Mouse (Mus musculus) heart, postnatal 14 days (tissue): Measurements from ENCODE around the gene Camta1. TPM values are rescaled to one million over a fixed set of nuclear protein-coding genes. Genes with fewer than 3 reads are reported as not detected.

Experiments
- DNase-seq, 2 experiments: peaks; one replicate each; pipeline ENCODE4 v3.0.0; 2021 to 2022
- intact Hi-C: fragments of 180-260 bp; cut with DNase I; formaldehyde crosslinking; loops from one replicate; pipeline ENCODE4 v1.15.1; 2025
- total RNA-seq, 2 experiments: library from RNA; stranded (reverse); gene quantifications; 2 replicates each; pipeline ENCODE4 v1.2.3; 2021

The Camta1 gene
- total RNA-seq, 2 experiments from 2014 or later, result 193 to 199 TPM

DNA sequence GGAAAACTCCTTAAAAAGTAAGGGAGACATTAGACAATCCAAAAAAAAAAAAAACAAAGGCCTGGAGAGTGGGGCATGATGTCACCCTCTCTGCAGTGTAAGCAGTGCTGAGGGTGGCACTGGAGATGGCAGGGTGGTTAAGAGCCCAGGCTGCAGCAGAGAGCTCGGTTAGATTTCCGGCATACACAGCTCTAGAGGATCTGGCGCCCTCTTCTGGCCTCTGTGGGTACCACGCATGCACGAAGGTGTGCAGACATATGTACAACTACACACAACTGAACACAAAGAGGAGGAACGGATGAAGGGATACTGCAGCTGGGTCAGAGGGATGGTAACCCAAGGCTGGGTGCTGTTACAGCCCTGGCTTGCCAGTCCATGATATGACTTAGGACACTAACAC lies 854.7 kb downstream of the Camta1 start:
- peak; percentile 19 to 48 for DNase-seq

DNA sequence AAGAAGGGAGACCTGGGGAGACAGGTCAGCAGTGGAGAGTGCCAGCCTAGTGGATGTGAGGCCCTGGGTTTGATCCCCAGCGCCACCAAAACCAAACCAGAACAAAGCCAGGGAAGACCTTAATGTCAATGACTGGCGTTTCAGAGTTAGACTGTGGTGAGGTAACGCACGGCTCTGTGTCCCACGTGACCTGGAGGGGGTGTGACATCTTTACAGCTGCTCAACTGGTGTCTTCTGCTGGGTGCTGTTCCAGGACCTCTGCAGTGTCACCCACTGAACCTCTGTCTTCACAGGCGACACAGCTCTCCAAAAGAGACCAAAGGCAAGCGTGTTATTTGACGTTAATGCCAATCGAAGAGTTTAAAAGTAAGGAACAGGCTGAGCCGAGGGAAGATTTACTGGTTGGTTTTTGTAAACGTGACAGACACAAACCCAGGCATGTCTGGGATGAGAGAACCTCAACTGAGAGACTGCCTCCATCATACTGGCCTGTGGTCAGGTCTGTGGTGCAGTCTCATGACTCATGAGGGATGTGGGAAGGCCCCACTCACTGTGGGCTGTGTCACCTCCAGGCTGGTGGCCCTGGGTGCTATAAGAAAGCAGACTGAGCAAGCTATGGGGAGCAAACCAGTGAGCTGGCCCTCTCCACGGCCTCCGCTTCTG lies 855.9 kb downstream of the Camta1 start:
- intact Hi-C loops, result no loop called here

More for the DNA sequence above, 854.7 kb downstream of the Camta1 start:
- intact Hi-C loops, result no loop called here

DNA sequence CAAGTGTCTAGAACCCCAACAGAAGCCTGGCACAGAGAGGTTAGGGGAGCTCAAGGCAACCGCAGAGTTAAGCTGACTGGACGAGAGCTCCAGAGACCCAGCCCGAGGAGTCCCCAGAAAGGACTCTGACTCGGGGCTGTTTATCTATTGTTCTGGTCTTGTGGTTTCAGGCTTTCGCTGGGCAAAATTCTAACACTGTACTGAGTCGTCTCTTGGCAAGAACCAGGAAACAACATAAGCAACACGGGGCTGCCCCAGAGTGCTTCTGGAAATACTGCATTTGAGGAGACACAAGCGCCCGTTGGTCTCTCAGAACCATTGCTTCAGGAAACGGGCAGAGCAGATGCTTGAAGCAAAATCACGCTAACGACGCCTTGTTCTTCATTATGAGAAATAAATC lies 860.3 kb downstream of the Camta1 start:
- intact Hi-C loops, result no loop called here
- no peak for DNase-seq

More for the DNA sequence above, 855.9 kb downstream of the Camta1 start:
- DNase-seq, result no peak

DNA sequence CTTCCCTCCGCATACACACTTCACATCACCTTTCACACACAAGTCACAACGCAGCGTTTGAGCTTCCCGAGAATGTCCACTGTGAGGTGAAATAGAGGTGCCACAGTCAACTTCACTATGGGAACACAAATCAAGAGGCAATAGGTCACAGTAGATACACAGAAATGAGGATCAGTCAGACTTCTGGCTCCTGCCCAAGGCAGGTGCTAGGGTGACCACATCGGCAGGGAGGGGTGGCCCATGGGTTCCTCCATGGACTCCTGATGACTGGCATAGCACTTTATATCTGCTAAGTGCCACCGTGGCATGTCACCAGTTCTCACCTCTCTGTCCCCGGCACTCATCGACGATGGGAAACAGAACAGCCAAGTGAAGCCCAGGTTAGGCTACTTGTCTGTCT lies 863.0 kb downstream of the Camta1 start:
- DNase-seq, result no peak

DNA sequence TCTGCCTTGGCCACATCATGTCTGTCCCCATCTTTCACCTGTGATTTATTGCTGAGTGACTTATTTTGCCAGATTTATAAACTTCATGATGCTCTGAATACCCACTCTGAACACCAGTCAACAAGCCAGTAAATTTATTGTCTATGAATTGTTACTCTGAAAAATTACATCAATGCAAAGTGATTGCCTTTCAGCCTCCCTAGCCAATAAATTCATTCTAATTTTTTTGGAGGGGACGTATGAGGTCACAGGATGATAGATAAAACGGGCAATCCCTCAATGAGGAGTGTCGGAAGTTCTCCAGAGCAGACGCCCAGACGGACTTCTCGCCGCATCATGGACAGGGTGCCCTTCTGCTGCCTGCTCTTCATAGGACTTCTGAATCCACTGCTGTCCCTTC lies 864.9 kb downstream of the Camta1 start, which contains the start of gene Uts2:
Uts2 (plus strand) TSS at position 301 of the 400 bp plus-strand sequence.
- intact Hi-C loops, result no loop called here
- DNase-seq, result no peak

More for the DNA sequence above, 863.0 kb downstream of the Camta1 start:
- intact Hi-C loops, result no loop called here

DNA sequence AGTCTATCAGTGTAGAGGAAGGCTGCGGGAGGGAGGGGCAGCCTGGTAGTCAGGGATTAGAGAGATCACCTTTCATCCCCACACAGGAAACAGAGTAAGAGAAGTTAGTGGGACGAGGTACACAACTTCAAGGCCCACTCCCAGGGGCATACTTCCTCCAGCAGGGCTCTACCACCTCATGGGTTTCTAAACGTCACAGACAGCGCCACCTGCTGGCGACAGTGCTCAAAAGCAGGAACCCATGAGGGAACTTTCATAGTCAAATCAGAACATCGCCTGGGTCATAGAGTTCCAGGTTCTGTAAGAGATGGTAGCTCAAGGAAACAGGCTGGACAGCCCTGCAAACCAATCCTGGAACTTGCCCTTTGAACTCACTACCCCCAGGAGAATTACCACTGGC lies 871.5 kb downstream of the Camta1 start:
- peak in 1 of 2 experiments; percentile 18 for DNase-seq
- intact Hi-C loops, result no loop called here

DNA sequence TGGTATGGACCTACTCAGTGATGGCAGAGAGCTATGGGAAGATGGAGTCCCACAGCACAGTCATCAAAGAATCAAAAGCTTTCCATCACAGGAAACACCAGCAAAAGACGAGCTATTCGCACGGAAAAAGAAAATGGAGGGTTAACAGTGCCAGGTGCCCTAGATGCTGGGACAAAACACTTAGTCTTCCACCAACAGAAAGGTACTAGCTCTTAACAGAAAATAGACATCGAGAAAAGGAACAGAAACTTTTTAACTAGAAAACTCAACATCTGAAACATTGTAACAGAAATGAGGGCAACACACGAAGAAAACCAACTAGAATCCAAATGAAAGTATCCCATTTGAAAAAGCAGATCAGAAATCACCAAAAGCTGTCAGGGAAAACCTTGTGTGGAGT lies 881.5 kb downstream of the Camta1 start:
- no peak for DNase-seq
- intact Hi-C loops, result no loop called here

DNA sequence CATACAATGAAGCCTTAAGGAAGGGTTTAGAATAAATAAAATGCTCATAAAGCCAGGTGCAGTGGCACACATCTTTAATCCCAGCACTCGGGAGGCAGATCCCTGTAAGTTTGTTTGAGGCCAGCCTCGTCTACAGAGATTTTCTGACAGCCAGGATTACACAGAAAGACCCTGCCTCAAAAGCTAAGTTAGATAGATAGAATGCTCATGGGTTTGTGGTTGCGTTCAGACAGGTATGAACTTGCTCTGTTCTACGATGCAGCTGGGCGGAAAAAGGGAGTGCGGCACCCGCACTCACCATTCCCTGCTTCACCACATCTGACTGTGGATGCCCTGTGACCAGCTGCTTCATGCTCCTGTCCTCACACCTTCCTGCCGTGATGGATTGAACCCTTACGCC lies 882.2 kb downstream of the Camta1 start:
- DNase-seq, result no peak
- intact Hi-C loops, result no loop called here

DNA sequence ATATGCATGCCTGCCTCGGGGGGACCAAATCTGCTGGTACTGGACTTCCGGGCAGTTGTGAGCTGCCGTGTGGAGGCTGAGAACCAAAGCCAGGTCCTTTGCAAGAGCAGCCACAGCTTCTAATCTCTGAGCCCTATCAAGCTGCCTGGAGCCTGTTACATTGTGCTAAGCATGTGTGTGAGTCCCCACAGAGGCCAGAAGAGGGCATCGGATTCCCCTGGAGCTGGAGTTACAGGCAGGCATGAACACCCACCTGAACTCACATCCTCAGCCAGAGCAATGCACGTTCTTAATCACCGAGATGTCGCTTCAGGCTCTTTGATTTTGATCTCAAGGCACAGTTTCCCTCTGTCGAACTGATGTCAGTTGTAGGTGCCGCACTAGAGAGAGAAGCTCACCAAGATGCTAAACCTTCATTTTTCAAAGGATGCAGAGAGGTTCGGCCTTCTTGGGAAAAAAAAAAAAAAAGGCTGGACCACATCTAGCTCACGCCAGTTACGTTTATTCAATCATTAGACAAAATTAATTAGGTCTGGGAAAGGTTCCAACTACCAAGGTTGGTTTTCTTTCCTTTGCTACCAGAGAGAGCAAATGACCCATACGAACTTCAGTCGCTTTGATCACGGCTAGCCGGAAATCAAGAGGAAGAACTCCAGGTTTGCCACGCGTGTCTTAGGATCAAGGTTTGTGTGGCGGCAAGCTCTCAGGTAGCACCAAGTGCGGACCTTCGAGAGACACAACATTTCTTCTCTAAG lies 883.3 kb downstream of the Camta1 start:
- intact Hi-C loops, result no loop called here
- DNase-seq, result no peak

DNA sequence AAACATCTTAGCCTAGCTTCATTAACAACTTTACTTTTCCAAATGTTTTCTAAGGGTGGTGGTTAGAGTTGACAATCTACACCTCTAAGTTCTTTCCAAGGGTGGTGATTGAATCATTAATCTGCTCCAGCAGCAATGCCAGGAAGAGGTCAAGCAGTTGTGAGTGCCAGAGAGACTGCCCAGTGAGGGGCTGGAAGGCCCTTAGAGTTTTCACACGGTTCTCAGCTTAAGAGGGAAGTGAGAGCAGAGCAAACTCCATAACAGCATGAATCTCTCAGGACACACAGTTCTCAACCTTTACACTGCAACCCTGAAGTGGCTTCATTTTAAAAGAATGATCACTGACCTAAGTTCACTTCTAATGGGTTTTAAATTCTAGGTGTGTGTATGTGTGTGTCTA lies 886.5 kb downstream of the Camta1 start:
- DNase-seq, result no peak
- intact Hi-C loops, result no loop called here

DNA sequence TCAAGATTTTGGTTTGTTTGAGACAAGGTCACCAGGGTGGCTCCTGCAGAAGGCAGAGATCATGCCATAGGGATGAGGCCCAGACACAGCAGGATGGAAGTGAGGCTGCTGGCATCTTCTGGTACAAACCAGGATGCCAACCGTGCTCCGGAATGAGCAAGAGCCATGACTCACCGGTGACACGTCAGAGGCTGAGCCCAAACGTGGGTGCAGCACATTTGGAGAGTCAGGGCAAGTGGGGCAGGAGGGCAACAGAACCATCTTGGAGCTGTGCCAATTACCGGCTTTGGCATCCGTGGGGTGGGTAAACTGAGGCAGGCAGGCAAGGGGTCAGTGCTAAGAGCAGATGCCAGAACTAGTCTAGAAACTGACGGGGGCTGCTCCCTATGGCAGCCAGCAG lies 888.4 kb downstream of the Camta1 start:
- intact Hi-C loops, result no loop called here

DNA sequence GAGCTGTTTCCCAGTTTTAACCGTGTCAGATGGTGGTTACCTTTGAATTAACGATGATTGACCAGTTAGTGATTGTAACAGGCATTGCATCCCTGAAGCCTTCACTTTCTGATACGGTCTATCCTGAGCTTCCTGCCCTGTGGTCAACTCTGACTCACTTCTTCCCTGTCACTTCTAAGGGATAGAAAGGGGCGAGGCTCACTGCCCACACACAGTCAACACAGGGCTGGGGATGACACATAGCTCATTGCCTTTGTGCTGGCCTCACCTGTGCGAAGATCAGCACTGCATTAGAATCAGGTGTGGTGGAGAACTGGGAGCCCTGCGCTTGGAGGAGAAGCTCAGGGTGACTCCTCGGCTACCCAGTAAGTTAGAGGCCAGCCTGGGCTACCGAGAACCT lies 892.7 kb downstream of the Camta1 start:
- no peak for DNase-seq
- intact Hi-C loops, result loop anchor here (5.0 kb wide), 1 partner anchor 173 kb away; no protein-coding TSS in a partner anchor

More for the DNA sequence above, 888.4 kb downstream of the Camta1 start:
- no peak for DNase-seq

DNA sequence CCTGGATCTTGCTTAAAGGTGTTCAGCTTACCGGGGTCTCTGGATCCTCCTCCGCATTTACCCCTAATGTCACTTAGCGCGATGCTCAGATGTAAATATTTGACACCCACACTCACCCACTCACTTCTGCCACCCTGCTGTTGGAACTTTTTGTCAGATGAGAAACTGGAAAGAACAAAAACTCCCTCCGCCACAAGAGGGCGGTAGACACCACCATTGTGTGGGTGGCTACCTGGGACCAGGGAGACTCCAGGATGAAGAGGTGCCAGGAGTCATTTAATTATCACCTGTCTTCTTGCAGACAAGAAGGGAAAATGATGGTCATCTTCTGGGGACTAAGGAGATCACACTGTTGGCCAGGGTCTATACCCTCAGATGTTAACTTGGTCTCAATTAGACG lies 895.1 kb downstream of the Camta1 start:
- intact Hi-C loops, result loop anchor here (2.0 to 5.0 kb wide), 2 partner anchors 104 to 176 kb away; no protein-coding TSS in a partner anchor
- DNase-seq, result peak; percentile 49 to 78

DNA sequence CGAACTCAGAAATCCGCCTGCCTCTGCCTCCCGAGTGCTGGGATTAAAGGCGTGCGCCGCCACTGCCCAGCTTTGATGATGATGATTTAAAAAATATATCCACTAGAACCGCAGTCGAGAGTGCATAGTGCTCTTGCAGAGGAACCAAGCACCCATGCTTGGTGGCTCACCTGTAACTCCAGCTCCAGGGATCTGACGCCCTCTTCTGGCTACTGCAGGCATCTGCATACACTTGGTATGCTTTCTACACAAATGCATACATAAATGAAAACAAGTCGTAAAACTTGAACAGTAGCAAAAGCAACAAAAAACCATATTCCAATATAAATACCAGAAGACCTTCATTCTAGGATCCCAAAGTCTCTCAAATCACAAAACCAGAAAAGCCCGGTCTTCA lies 896.1 kb downstream of the Camta1 start:
- intact Hi-C loops, result loop anchor here (1.0 to 5.0 kb wide), 2 partner anchors 177 to 309 kb away; no protein-coding TSS in a partner anchor
- no peak for DNase-seq

DNA sequence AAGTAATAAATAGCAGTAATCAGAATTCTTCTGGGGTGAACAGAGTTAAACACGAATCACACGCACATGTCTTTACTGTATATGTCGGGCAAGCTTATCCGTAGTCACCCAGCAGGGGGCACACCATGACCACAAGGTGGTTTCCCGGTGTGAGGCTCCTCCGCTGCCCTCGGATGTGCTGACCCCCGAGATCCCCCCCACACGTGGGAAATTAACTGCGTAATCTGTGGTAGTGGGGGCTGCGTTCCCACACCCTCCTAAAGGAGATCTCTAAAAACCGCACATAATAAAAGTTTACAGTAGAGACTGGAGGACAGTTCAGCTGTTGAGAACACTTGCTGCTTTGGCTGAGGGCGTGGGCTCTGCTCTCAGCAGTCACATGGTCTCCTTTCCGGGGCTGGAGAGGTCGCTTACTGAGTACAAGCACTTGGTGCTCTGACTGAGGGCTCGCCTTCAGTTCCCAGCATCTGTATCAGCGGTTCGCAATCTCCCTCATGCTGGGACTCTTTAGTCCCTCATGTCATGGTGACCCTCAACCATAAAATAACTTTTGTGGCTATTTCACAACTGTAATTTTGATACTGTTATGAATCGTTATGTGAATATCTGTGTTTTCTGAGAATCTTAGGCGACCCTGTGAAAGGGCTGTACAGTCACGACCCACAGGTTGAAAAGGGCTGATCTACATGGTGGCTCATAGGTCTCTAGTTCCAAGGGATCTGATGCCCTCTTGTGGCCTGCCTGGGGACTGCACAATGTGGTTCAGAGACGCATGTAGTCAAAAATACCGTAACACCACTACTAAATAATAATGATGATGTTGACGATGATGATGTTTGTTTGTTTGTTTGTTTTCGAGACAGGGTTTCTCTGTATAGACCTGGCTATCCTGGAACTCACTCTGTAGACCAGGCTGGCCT lies 896.8 kb downstream of the Camta1 start:
- peak; percentile 83 to 92 for DNase-seq

DNA sequence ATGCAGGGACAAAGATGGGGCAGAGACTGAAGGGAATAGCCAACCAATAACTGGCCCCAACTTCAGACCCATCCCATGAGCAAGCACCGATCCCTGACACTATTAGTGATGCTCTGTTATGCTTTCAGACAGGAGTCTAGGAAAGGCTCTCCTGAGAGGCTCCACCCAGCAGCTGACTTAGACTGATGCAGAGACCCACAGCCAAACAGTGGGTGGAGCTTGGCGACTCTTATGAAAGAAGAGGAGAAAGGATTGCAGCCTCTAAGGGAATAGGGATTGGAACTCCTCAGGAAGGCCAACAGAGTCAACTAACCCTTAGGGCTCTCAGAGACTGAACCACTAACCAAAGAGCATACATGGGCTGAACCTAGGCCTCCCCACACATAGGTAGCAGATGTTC lies 898.0 kb downstream of the Camta1 start:
- DNase-seq, result peak in 1 of 2 experiments; percentile 10
- intact Hi-C loops, result no loop called here

More for the DNA sequence above, 896.8 kb downstream of the Camta1 start:
- intact Hi-C loops, result loop anchor here (1.0 to 5.0 kb wide), 2 partner anchors 177 to 309 kb away; no protein-coding TSS in a partner anchor

DNA sequence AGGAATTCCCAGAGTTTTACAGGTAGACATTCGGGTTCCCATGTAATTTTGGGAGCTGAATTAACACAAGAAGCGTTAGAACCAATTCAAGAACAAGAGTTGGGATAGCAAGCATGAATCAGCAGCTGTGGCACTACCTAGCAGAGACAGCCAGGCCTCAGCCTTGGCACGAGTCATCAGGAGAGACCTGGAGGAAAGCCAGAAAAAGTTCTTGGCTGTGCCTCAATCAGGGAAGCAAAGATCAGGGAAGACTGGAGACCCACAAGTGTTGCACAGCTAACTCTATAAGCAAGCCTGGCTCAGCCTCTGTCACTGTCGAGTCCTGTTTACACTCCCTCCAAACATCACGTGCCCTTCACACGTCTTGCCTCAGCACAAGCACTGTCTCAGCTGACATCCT lies 899.4 kb downstream of the Camta1 start:
- peak; percentile 10 to 39 for DNase-seq
- intact Hi-C loops, result no loop called here

DNA sequence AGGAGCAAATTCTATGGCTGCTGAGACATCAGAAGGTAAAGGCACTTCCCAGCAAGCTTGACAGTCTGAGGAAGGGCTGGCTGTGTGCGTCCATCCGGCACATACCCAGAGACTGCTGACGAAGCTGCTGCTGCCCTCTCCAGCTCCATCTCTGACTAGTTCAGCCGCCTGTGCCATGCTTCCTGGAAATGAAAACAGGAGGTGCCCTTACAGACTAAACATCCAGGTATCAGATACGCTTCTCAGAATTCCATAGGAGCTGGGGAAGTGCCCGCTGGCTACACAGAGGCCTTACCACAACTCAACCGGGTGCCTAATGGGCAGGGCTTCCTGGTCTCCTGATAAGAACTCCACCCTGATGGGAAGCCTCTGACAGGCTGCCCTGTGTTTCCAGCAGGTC lies 903.1 kb downstream of the Camta1 start:
- DNase-seq, result no peak
- intact Hi-C loops, result no loop called here

DNA sequence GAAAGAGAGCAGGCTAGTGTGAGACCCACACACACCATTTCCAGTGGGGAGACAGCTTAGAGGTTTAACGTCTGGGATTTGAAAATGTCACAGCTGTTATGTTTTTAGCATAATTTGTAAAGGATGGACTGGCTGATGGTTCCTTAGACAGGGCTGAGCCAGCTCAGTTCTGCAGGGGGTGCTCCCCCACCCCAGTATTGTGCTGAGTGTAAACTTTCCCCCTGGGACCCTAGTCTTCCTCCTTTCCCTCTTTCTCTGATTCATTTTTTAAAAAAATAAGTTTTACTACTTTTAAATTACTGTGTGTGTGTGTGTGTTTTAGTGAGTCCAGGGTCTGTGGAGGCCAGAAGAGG lies 904.6 kb downstream of the Camta1 start:
- DNase-seq, result no peak
- intact Hi-C loops, result no loop called here

DNA sequence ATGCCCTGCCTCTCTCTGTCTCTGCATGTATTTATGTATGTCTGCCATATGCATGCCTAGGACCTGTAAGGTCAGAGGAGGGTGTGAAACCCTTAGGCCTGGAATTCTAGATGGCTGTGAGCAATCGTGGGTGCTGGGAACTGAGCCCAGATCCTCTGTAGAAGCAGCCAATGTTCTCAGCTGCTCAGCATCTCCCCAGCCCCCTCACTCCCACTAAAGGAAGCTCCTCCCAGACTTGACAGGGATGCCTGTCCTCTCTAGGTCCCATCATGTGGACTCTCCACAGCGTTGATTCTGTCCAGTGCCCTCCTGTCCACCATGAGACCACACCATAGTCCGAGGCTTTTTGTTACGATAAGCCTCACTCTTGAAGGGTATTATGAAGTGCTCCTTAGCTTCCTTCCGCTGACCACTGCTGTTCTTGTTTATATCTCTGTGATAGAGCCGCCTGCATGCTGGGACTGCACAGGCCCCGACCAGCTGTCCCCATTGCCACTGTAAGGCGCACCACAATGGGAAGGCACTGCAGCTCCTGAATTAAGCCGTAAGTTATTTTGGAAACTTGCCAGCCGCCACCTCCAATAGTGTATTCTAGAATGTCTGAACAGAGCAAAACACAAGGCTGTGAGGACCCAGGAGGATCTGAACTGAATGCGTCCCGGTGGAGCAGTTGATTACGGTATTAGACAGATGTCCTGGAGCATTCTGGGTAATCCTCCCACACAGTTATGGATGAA lies 905.1 kb downstream of the Camta1 start:
- intact Hi-C loops, result no loop called here

More for the DNA sequence above, 905.1 kb downstream of the Camta1 start:
- peak in 1 of 2 experiments; percentile 4 for DNase-seq
